Comparison of ENCODE assay signal across 8 mouse cellular contexts in genomic region chr4:137664980-137665675, GRCm38 (mm10). TPM values are rescaled to one million over a fixed set of nuclear protein-coding genes. Genes with fewer than 3 reads are reported as not detected.
A peak's percentile ranks its signal among the peaks of the same experiment; 100 is the strongest.
DNase-seq lines count a peak whose midpoint lies in the region; ATAC-seq lines count a peak whose summit lies in the region.

No protein-coding gene starts in this region.

- 0 out of 2 replicates have a peak overlapping the region, but pooled peaks have one; percentile 12 for H3K27ac ChIP-seq in hindbrain, embryonic 12.5 days
- H3K27ac ChIP-seq in midbrain, embryonic 12.5 days (replicated peaks), result no peak overlapping the region

- peak; percentile 63 for DNase-seq in adrenal gland, adult 2 months
- DNase-seq in adrenal gland, postnatal 4 days (ENCODE audit: low spot score in 2 of 2), result no peak
- DNase-seq in embryo, embryonic 10.5 days (ENCODE audit: low spot score), result no peak

- H3K27me3 ChIP-seq in megakaryocyte, embryonic 14.5 days (replicated peaks), result peaks cover 57% of the 10 kb centered on the region
- peaks cover 40% of the 10 kb centered on the region for H3K27me3 ChIP-seq in hindbrain, embryonic 12.5 days
- H3K27me3 ChIP-seq in midbrain, embryonic 12.5 days, result peaks cover 40% of the 10 kb centered on the region

- peaks cover 5% of the 10 kb centered on the region for H3K36me3 ChIP-seq in megakaryocyte, embryonic 14.5 days (replicated peaks; ENCODE audit: low read length)
- no peaks in the 10 kb centered on the region for H3K36me3 ChIP-seq in hindbrain, embryonic 12.5 days
- H3K36me3 ChIP-seq in midbrain, embryonic 12.5 days, result no peaks in the 10 kb centered on the region

- ATAC-seq in megakaryocyte, adult 5-6 weeks (ENCODE audit: poor library complexity, severe bottlenecking), result no peak
- ATAC-seq in hindbrain, embryonic 12.5 days (ENCODE audit: low FRiP score), result peak; percentile 39
- ATAC-seq in midbrain, embryonic 12.5 days (ENCODE audit: low FRiP score, low read depth), result peak; percentile 9; the same call in 1 of the 2 replicates
- ATAC-seq in megakaryocyte progenitor cell, adult 5-6 weeks (replicated peaks; ENCODE audit: poor library complexity), result no peak

- H3K4me3 ChIP-seq in megakaryocyte, embryonic 14.5 days (replicated peaks), result peak overlapping the region; percentile 86
- peak overlapping the region; percentile 60 for H3K4me3 ChIP-seq in hindbrain, embryonic 12.5 days
- peak overlapping the region; percentile 65 for H3K4me3 ChIP-seq in midbrain, embryonic 12.5 days

- H3K4me2 ChIP-seq in hindbrain, embryonic 12.5 days (replicated peaks), result peak overlapping the region; percentile 95
- peak overlapping the region; percentile 98 for H3K4me2 ChIP-seq in midbrain, embryonic 12.5 days (replicated peaks)

- WGBS in hindbrain, embryonic 12.5 days, result 16% methylated on average over 15 of the region's 15 CpGs
- 21% methylated on average over 11 of the region's 15 CpGs for WGBS in midbrain, embryonic 12.5 days

- H3K9me3 ChIP-seq in megakaryocyte, embryonic 14.5 days, result no peaks in the 10 kb centered on the region
- H3K9me3 ChIP-seq in hindbrain, embryonic 12.5 days (replicated peaks), result no peaks in the 10 kb centered on the region
- no peaks in the 10 kb centered on the region for H3K9me3 ChIP-seq in midbrain, embryonic 12.5 days

- H3K9ac ChIP-seq in hindbrain, embryonic 12.5 days, result peak overlapping the region; percentile 79
- peak overlapping the region; percentile 66 for H3K9ac ChIP-seq in midbrain, embryonic 12.5 days (replicated peaks)

- H3K4me1 ChIP-seq in megakaryocyte, embryonic 14.5 days, result peaks cover 25% of the 10 kb centered on the region
- H3K4me1 ChIP-seq in hindbrain, embryonic 12.5 days, result peaks cover 50% of the 10 kb centered on the region
- peaks cover 44% of the 10 kb centered on the region for H3K4me1 ChIP-seq in midbrain, embryonic 12.5 days

RNA-seq across cellular contexts. Expression of gene Rap1gap, which starts 0.6 kb away (rescaled TPM):
- 100 to 1,000 TPM; 119 to 172 TPM for total RNA-seq in adrenal gland, adult 2 months (2021)
- polyA plus RNA-seq in adrenal gland, adult 2 months (2012; rRNA removed), result 489 and 541 TPM in 2 replicates
- total RNA-seq in adrenal gland, postnatal 4 days (2021), result 10 to 100 TPM; 83.5 to 96.1 TPM
- 3.9 and 26.0 TPM in 2 replicates for polyA plus RNA-seq in megakaryocyte, embryonic 14.5 days (2012; ENCODE audit: insufficient read depth, low replicate concordance)
- total RNA-seq in megakaryocyte, adult 5-6 weeks (2015), result 0.31 and 0.87 TPM in 2 replicates
- 0.88 and 0.98 TPM in 2 replicates for total RNA-seq in megakaryocyte, adult 5-6 weeks (2017)
- polyA plus RNA-seq in hindbrain, embryonic 12.5 days (2016; fragmentation: Nextera tagmentation; extraction: Ambion mirVana), result 17.1 and 19.8 TPM in 2 replicates
- 11.6 and 12.1 TPM in 2 replicates for polyA plus RNA-seq in midbrain, embryonic 12.5 days (2016; fragmentation: Nextera tagmentation; extraction: Ambion mirVana)
- 1.5 and 1.7 TPM in 2 replicates for total RNA-seq in megakaryocyte progenitor cell, adult 5-6 weeks (2015)
- 0.83 and 0.98 TPM in 2 replicates for total RNA-seq in megakaryocyte progenitor cell, adult 5-6 weeks (2017)

Comparison
In these comparisons a context has a peak if more than half of its experiments do, and no peak if none do; other contexts are left out.
1. ATAC-seq: peak in hindbrain, embryonic 12.5 days (single experiment) and midbrain, embryonic 12.5 days (single experiment); none in megakaryocyte, adult 5-6 weeks (single experiment) and megakaryocyte progenitor cell, adult 5-6 weeks (single experiment).
2. RNA of gene Rap1gap, which starts 0.6 kb away (total RNA-seq): 119 to 172 TPM in adrenal gland, adult 2 months and 83.5 to 96.1 TPM in adrenal gland, postnatal 4 days; 0.83 to 1.7 TPM in megakaryocyte progenitor cell, adult 5-6 weeks and 0.31 to 0.98 TPM in megakaryocyte, adult 5-6 weeks; every median in the first group is over 10 times any median in the second.
3. Peak in every context shown above with its lines, with median percentiles within 50 percentile points of each other: H3K4me3 ChIP-seq.